Mouse (Mus musculus): ENCODE measurements around the gene Them7. TPM values are rescaled to one million over a fixed set of nuclear protein-coding genes. Genes with fewer than 3 reads are reported as not detected.

Gene Them7
- polyA plus RNA-seq, 1 experiment from 2014 or later = 0.26 TPM

- H3K36me3 ChIP-seq (ENCODE audit: control insufficient read depth, insufficient read depth) = no peaks in the 10 kb centered on the region
- H3K27me3 ChIP-seq (replicated peaks; ENCODE audit: control insufficient read depth, insufficient read depth, low read length) = no peaks in the 10 kb centered on the region
- H3K9ac ChIP-seq (ENCODE audit: low read depth, low read length) = no peak overlapping the region
- peak; percentile 54 for TF ChIP-seq CTCF (IDR thresholded peaks at IDR 0.05; ENCODE audit: low read depth)
- H3K4me2 ChIP-seq (replicated peaks; ENCODE audit: low read depth) = no peak overlapping the region
- no peak overlapping the region for H3K4me3 ChIP-seq (ENCODE audit: low read depth, low read length)
- WGBS = 43% methylated on average over 13 of the region's 13 CpGs
- H3K27ac ChIP-seq (ENCODE audit: low read depth, low read length) = no peak overlapping the region
- no peaks in the 10 kb centered on the region for H3K9me3 ChIP-seq (ENCODE audit: control insufficient read depth)
- H3K4me1 ChIP-seq (replicated peaks; ENCODE audit: control insufficient read depth, insufficient read depth, low read length) = no peaks in the 10 kb centered on the region
- ATAC-seq = no peak
Measured at GRCm38 (mm10) chr2:105311414-105311813, 87.3 kb downstream of the Them7 start.

GRCm38 (mm10) chr2:105311991-105312390 lies 87.9 kb downstream of the Them7 start:
- Histone ChIP-seq H3K9ac (ENCODE audit: low read depth, low read length) (no peak overlapping the region), H3K9me3 (ENCODE audit: control insufficient read depth) (no peaks in the 10 kb centered on the region), H3K36me3 (ENCODE audit: control insufficient read depth, insufficient read depth) (no peaks in the 10 kb centered on the region), H3K27ac (ENCODE audit: low read depth, low read length) (no peak overlapping the region), H3K4me3 (ENCODE audit: low read depth, low read length) (no peak overlapping the region), H3K4me1 (replicated peaks; ENCODE audit: control insufficient read depth, insufficient read depth, low read length) (no peaks in the 10 kb centered on the region), H3K27me3 (replicated peaks; ENCODE audit: control insufficient read depth, insufficient read depth, low read length) (no peaks in the 10 kb centered on the region), H3K4me2 (replicated peaks; ENCODE audit: low read depth) (no peak overlapping the region)
- ATAC-seq = no peak
- no peak for TF ChIP-seq CTCF (IDR thresholded peaks at IDR 0.05; ENCODE audit: low read depth)
- 25% methylated on average over 7 of the region's 7 CpGs for WGBS

- Histone ChIP-seq H3K9me3 (ENCODE audit: control insufficient read depth) (no peaks in the 10 kb centered on the region), H3K4me2 (replicated peaks; ENCODE audit: low read depth) (no peak overlapping the region), H3K27me3 (replicated peaks; ENCODE audit: control insufficient read depth, insufficient read depth, low read length) (no peaks in the 10 kb centered on the region), H3K9ac (ENCODE audit: low read depth, low read length) (no peak overlapping the region), H3K27ac (ENCODE audit: low read depth, low read length) (no peak overlapping the region), H3K36me3 (ENCODE audit: control insufficient read depth, insufficient read depth) (no peaks in the 10 kb centered on the region), H3K4me1 (replicated peaks; ENCODE audit: control insufficient read depth, insufficient read depth, low read length) (no peaks in the 10 kb centered on the region), H3K4me3 (ENCODE audit: low read depth, low read length) (no peak overlapping the region)
- 24% methylated on average over 3 of the region's 3 CpGs for WGBS
- TF ChIP-seq CTCF (IDR thresholded peaks at IDR 0.05; ENCODE audit: low read depth) = no peak
- ATAC-seq = no peak
Measured at GRCm38 (mm10) chr2:105313077-105313476, 89.0 kb downstream of the Them7 start.

DNA sequence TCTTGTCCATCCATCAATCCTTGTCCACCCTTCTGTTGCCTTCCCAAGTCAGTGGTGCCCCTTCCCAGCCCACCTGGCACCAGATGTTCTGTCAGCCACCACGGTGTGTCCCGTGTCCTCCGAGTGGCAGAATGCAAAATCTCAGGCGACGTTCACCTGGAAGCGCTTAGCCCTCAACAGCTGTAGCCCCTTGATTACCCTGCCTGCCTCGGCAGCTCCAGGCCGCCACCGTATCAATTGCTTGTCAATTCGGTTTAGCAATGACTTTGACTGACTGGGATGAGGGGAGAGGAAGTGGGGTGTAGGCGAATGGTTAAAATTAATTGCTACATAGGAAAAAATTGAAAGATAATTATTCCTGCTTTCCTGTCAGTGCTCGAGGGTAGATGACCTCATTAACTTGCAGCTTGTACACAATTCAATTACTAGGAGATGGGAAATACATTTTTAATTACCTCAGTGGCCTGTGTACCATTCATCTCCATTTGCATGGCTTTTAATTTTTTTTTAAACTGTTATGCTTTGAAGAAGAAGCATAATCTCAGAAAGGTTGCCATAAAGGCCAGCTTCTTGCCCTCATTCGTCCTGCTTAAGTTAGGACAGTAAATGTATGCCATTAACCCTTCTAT lies 93.5 kb downstream of the Them7 start:
- ATAC-seq = no peak
- H3K4me3 ChIP-seq (ENCODE audit: low read depth, low read length) = no peak overlapping the region
- H3K27me3 ChIP-seq (replicated peaks; ENCODE audit: control insufficient read depth, insufficient read depth, low read length) = no peaks in the 10 kb centered on the region
- H3K9ac ChIP-seq (ENCODE audit: low read depth, low read length) = no peak overlapping the region
- no peaks in the 10 kb centered on the region for H3K4me1 ChIP-seq (replicated peaks; ENCODE audit: control insufficient read depth, insufficient read depth, low read length)
- no peak overlapping the region for H3K27ac ChIP-seq (ENCODE audit: low read depth, low read length)
- H3K36me3 ChIP-seq (ENCODE audit: control insufficient read depth, insufficient read depth) = no peaks in the 10 kb centered on the region
- no peak for TF ChIP-seq CTCF (IDR thresholded peaks at IDR 0.05; ENCODE audit: low read depth)
- no peaks in the 10 kb centered on the region for H3K9me3 ChIP-seq (ENCODE audit: control insufficient read depth)
- no peak overlapping the region for H3K4me2 ChIP-seq (replicated peaks; ENCODE audit: low read depth)
- 71% methylated on average over 13 of the region's 13 CpGs for WGBS

- Histone ChIP-seq H3K9me3 (ENCODE audit: control insufficient read depth) (no peaks in the 10 kb centered on the region), H3K4me2 (replicated peaks; ENCODE audit: low read depth) (no peak overlapping the region), H3K4me3 (ENCODE audit: low read depth, low read length) (no peak overlapping the region), H3K27ac (ENCODE audit: low read depth, low read length) (no peak overlapping the region), H3K9ac (ENCODE audit: low read depth, low read length) (no peak overlapping the region), H3K36me3 (ENCODE audit: control insufficient read depth, insufficient read depth) (no peaks in the 10 kb centered on the region), H3K4me1 (replicated peaks; ENCODE audit: control insufficient read depth, insufficient read depth, low read length) (no peaks in the 10 kb centered on the region), H3K27me3 (replicated peaks; ENCODE audit: control insufficient read depth, insufficient read depth, low read length) (no peaks in the 10 kb centered on the region)
- no peak for ATAC-seq
- TF ChIP-seq CTCF (IDR thresholded peaks at IDR 0.05; ENCODE audit: low read depth) = peak; percentile 15; the same call in 1 of the 2 replicates
- WGBS = 84% methylated on average over 5 of the region's 5 CpGs
Measured at GRCm38 (mm10) chr2:105326067-105326466, 101.9 kb downstream of the Them7 start.

GRCm38 (mm10) chr2:105330024-105330423 lies 105.9 kb downstream of the Them7 start:
- Histone ChIP-seq H3K4me2 (replicated peaks; ENCODE audit: low read depth) (no peak overlapping the region), H3K36me3 (ENCODE audit: control insufficient read depth, insufficient read depth) (no peaks in the 10 kb centered on the region), H3K4me1 (replicated peaks; ENCODE audit: control insufficient read depth, insufficient read depth, low read length) (no peaks in the 10 kb centered on the region), H3K27ac (ENCODE audit: low read depth, low read length) (no peak overlapping the region), H3K4me3 (ENCODE audit: low read depth, low read length) (no peak overlapping the region), H3K9me3 (ENCODE audit: control insufficient read depth) (no peaks in the 10 kb centered on the region), H3K27me3 (replicated peaks; ENCODE audit: control insufficient read depth, insufficient read depth, low read length) (no peaks in the 10 kb centered on the region), H3K9ac (ENCODE audit: low read depth, low read length) (no peak overlapping the region)
- WGBS = 92% methylated on average over 4 of the region's 4 CpGs
- no peak for ATAC-seq
- no peak for TF ChIP-seq CTCF (IDR thresholded peaks at IDR 0.05; ENCODE audit: low read depth)

DNA sequence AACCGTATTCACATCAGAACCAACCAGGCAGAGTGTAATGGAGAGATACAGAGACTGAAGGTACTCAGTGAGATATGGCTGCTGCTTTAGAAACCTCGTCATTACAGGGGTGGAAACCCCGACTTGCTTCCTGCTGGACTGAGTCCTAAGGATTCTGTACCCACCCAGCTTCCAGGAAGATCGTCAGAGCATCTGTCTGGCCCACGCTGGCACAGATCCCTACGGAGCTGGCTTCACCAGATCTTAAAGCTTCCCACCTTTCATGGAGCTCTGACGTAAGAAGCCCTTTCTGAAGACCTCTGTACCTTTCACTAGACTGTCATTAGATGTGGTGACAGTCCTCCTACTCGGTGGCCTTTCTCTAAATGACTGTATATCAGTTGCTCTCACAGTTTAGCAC lies 109.0 kb downstream of the Them7 start:
- H3K9me3 ChIP-seq (ENCODE audit: control insufficient read depth) = no peaks in the 10 kb centered on the region
- no peaks in the 10 kb centered on the region for H3K36me3 ChIP-seq (ENCODE audit: control insufficient read depth, insufficient read depth)
- no peak overlapping the region for H3K27ac ChIP-seq (ENCODE audit: low read depth, low read length)
- TF ChIP-seq CTCF (IDR thresholded peaks at IDR 0.05; ENCODE audit: low read depth) = no peak
- no peak overlapping the region for H3K4me3 ChIP-seq (ENCODE audit: low read depth, low read length)
- ATAC-seq = no peak
- H3K9ac ChIP-seq (ENCODE audit: low read depth, low read length) = no peak overlapping the region
- H3K4me1 ChIP-seq (replicated peaks; ENCODE audit: control insufficient read depth, insufficient read depth, low read length) = no peaks in the 10 kb centered on the region
- no peaks in the 10 kb centered on the region for H3K27me3 ChIP-seq (replicated peaks; ENCODE audit: control insufficient read depth, insufficient read depth, low read length)
- WGBS = 62% methylated on average over 8 of the region's 8 CpGs
- no peak overlapping the region for H3K4me2 ChIP-seq (replicated peaks; ENCODE audit: low read depth)

All from intestine, postnatal 0 days (tissue).